Mouse (Mus musculus): ENCODE results near the gene Ppp1r16b.

DNA sequence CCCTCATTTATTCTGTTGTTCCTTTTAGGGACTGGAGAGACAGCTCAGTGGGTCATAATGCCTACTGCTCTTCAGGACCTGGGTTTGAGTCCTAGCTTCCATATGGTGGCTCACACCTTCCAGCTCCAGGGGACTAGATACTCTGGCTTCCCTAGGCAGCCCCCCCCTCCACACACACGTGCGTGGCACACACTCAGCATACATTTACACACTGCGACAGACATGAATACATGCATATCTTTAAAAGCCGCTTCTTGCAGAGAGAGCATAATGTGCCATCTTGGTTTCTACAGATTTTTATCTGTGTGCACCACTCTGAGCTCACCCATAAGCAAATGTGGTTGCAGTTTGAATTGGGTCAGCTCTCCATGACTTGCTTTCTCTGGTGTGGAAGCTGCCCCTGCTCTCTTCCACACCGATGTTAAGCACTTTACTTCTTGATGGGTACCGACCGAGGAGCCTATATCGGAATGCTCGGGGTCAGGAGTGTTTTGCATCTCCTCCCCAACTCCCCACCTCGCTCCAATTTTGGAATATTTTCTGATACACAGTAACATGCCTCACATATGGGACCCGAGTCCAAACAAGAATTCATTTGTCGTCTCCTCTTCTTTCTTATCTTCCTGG lies 10.8 kb downstream of the Ppp1r16b start:
- no peak for TF ChIP-seq CTCF (IDR thresholded peaks at IDR 0.05; ENCODE audit: insufficient read depth, low read depth, low read length)
- no peak for TF ChIP-seq POLR2A (IDR thresholded peaks at IDR 0.05; ENCODE audit: insufficient read depth, low read depth, low read length)

Measured in olfactory bulb, adult 2 months (tissue).